Mouse (Mus musculus) hindbrain, postnatal 0 days (tissue): ENCODE data around the gene Map10. TPM values are rescaled to one million over a fixed set of nuclear protein-coding genes. Genes with fewer than 3 reads are reported as not detected.
A peak's percentile ranks its signal among the peaks of the same experiment; 100 is the strongest.

Source experiments
- ATAC-seq: fragments of 200-750 bp; cut with Nextera tagmentation; 2 replicates; pipeline ENCODE4 v1.8.0; 2017; ENCODE audit warnings: mild to moderate bottlenecking, moderate TSS enrichment, moderate library complexity
- DNase-seq: peaks from one replicate; pipeline ENCODE4 v3.0.0-alpha.2; 2015; ENCODE audit warnings: low spot score
- H3K27ac ChIP-seq: fragments of 300-500 bp; sonication (generic); 2 replicates; pipeline ENCODE4 v1.5.1; 2014; ENCODE audit warnings: mild to moderate bottlenecking
- H3K27me3 ChIP-seq: fragments of 300-500 bp; sonication (generic); 2 replicates; pipeline ENCODE4 v1.6.1; 2014; ENCODE audit warnings: low read length, mixed read lengths; ENCODE audit not compliant: insufficient read depth
- H3K36me3 ChIP-seq: fragments of 300-500 bp; sonication (generic); 2 replicates; pipeline ENCODE4 v1.6.1; 2014; ENCODE audit warnings: low read length, mixed read lengths; ENCODE audit not compliant: insufficient read depth
- H3K4me1 ChIP-seq: fragments of 300-500 bp; sonication (generic); 2 replicates; pipeline ENCODE4 v1.6.1; 2014; ENCODE audit warnings: antibody characterized with exemption, low read length, mixed read lengths; ENCODE audit not compliant: insufficient read depth
- H3K4me2 ChIP-seq: fragments of 300-500 bp; sonication (generic); 2 replicates; pipeline ENCODE4 v1.6.1; 2014; ENCODE audit warnings: low read depth, mild to moderate bottlenecking, low read length, moderate library complexity, mixed read lengths
- H3K4me3 ChIP-seq: fragments of 300-500 bp; sonication (generic); 2 replicates; pipeline ENCODE4 v1.5.1; 2014; ENCODE audit warnings: low read length
- H3K9ac ChIP-seq: fragments of 300-500 bp; sonication (generic); replicated peaks from 2 replicates; pipeline ENCODE4 v1.6.1; 2014; ENCODE audit warnings: mild to moderate bottlenecking, low read length, moderate library complexity, mixed read lengths
- H3K9me3 ChIP-seq: fragments of 300-500 bp; sonication (generic); 2 replicates; pipeline ENCODE4 v1.6.1; 2016; ENCODE audit warnings: low read length, mixed read lengths
- CTCF ChIP-seq: IDR thresholded peaks from 2 replicates; pipeline ENCODE4 v1.5.1; 2016; ENCODE audit warnings: antibody characterized with exemption, control low read depth, low read depth
- WGBS: fragments of 180-500 bp; shearing (Covaris S2); extraction: QIAGEN DNeasy Blood & Tissue Kit; methylation state at CpG from one replicate; pipeline ENCODE4 v1.1.7; 2014; 5-methylcytosine and 5-hydroxymethylcytosine counted together
- polyA plus RNA-seq: library from polyadenylated mRNA; unstranded; fragments of >200 nt; fragmentation: Nextera tagmentation; extraction: Ambion mirVana; gene quantifications from 2 replicates; pipeline ENCODE4 v1.2.1, GENCODE M21; 2015
- total RNA-seq: library from RNA; depleted of rRNA; stranded (reverse); fragments of >200 nt; gene quantifications from 2 replicates; pipeline ENCODE4 v1.2.3, GENCODE M21; 2014

Map10 gene
- total and polyA plus RNA-seq, 2 experiments from 2014 or later: 5.5 to 9.7 TPM

DNA sequence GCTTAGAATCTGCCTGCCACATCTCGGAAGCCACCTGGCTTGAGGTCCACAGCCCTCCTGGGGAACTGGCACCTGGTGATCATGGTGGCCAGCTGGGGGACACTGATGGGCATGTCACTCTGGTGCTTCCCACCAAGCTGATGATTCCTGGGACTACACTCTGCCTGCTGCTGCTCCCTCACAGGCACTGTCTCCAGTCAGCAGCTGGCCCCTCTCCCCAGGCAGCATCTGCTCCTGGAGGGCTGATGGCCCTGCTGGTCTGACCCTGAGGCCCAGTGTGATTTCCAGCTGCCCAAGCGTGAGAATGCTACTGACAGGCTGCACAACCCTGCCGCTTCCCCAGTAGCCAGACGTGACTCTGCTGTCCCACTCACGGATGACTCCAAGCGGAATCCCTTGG is 9.2 kb upstream of the Map10 start:
- H3K27me3 ChIP-seq: no peaks in the 10 kb centered on the region
- H3K4me2 ChIP-seq: no peak overlapping the region
- ATAC-seq (peak; percentile 82), DNase-seq (peak; percentile 63)
- no peak overlapping the region for H3K4me3 ChIP-seq
- 58% methylated on average over 6 of the region's 6 CpGs for WGBS
- no peak for TF ChIP-seq CTCF
- H3K27ac ChIP-seq: no peak overlapping the region
- H3K36me3 ChIP-seq: no peaks in the 10 kb centered on the region
- H3K4me1 ChIP-seq: peaks cover 7% of the 10 kb centered on the region; the same call in 1 of the 2 replicates
- no peaks in the 10 kb centered on the region for H3K9me3 ChIP-seq
- H3K9ac ChIP-seq: no peak overlapping the region

GRCm38 (mm10) chr8:125661958-125662668 is 7.5 kb upstream of the Map10 start:
- DNase-seq (no peak), ATAC-seq (no peak)
- Histone ChIP-seq H3K36me3 (no peaks in the 10 kb centered on the region), H3K9ac (no peak overlapping the region), H3K4me1 (peaks cover 7% of the 10 kb centered on the region), H3K4me2 (no peak overlapping the region), H3K27me3 (no peaks in the 10 kb centered on the region), H3K9me3 (no peaks in the 10 kb centered on the region), H3K27ac (no peak overlapping the region), H3K4me3 (no peak overlapping the region)
- TF ChIP-seq CTCF: no peak
- WGBS: 88% methylated on average over 12 of the region's 13 CpGs

- Histone ChIP-seq H3K27ac (no peak overlapping the region), H3K4me1 (peaks cover 7% of the 10 kb centered on the region), H3K27me3 (no peaks in the 10 kb centered on the region), H3K36me3 (no peaks in the 10 kb centered on the region), H3K9ac (no peak overlapping the region), H3K4me2 (no peak overlapping the region), H3K9me3 (no peaks in the 10 kb centered on the region), H3K4me3 (no peak overlapping the region)
- no peak for ATAC-seq
- TF ChIP-seq CTCF: no peak
- no peak for DNase-seq
- 37% methylated on average over 6 of the region's 6 CpGs for WGBS
Observed at GRCm38 (mm10) chr8:125662669-125663048, 7.0 kb upstream of the Map10 start.

GRCm38 (mm10) chr8:125665183-125665875 is 4.3 kb upstream of the Map10 start:
- Histone ChIP-seq H3K36me3 (no peaks in the 10 kb centered on the region), H3K9me3 (no peaks in the 10 kb centered on the region), H3K4me1 (peaks cover 9% of the 10 kb centered on the region), H3K27me3 (no peaks in the 10 kb centered on the region), H3K4me3 (no peak overlapping the region), H3K27ac (no peak overlapping the region), H3K9ac (no peak overlapping the region), H3K4me2 (no peak overlapping the region)
- ATAC-seq (no peak), DNase-seq (no peak)
- no peak for TF ChIP-seq CTCF
- WGBS: 38% methylated on average over 8 of the region's 8 CpGs

DNA sequence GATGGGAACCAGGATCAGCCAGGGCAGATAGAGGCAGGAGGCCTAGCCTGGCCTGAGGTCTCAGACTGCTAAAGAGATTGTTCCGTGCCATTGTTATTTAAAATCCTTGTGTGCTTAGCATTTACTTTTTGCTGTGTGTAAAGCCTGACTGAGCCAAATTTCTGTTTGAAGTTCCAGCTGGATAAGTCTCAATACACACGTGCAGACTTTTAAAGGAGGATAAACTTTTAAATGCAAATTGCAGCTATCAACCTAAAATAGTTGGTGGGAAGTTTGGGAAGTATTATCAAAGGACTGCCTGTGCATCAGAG is 3.8 kb upstream of the Map10 start:
- no peak for ATAC-seq
- H3K27me3 ChIP-seq: no peaks in the 10 kb centered on the region

GRCm38 (mm10) chr8:125666201-125666600 is 3.4 kb upstream of the Map10 start:
- WGBS: 28% methylated on average over 5 of the region's 5 CpGs
- H3K27ac ChIP-seq: no peak overlapping the region
- DNase-seq (no peak), ATAC-seq (no peak)
- no peaks in the 10 kb centered on the region for H3K27me3 ChIP-seq
- no peak overlapping the region for H3K4me2 ChIP-seq
- no peak for TF ChIP-seq CTCF
- H3K36me3 ChIP-seq: no peaks in the 10 kb centered on the region
- peaks cover 6% of the 10 kb centered on the region; the same call in 1 of the 2 replicates for H3K9me3 ChIP-seq
- H3K4me3 ChIP-seq: no peak overlapping the region
- no peak overlapping the region for H3K9ac ChIP-seq
- peaks cover 9% of the 10 kb centered on the region for H3K4me1 ChIP-seq

More for the DNA sequence above, 3.8 kb upstream of the Map10 start:
- no peaks in the 10 kb centered on the region for H3K36me3 ChIP-seq
- DNase-seq: no peak
- H3K9ac ChIP-seq: no peak overlapping the region
- H3K9me3 ChIP-seq: 0 out of 2 replicates have a peak, but pooled peaks cover 2% of the 10 kb centered on the region
- 15% methylated on average over 2 of the region's 2 CpGs for WGBS
- H3K27ac ChIP-seq: no peak overlapping the region
- H3K4me1 ChIP-seq: peaks cover 9% of the 10 kb centered on the region
- H3K4me2 ChIP-seq: no peak overlapping the region
- H3K4me3 ChIP-seq: no peak overlapping the region
- TF ChIP-seq CTCF: no peak

DNA sequence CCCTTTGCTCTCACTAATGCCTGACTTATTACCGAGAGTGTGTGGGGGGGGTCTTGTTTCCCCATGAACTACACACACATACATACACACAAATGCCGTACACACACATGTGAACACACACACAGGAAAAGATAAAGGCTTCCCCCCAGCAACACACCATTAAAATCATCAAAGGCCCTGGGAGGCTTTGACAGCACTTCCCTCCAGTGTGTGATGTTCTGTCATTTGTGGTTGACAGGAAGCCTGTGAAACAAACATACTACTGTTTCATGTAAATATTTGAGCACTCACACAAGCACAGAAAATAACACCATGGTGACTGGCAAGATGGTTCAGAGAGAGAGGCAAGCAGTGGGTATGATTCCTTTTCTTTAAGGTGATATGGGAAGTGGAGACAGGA is 2.4 kb upstream of the Map10 start:
- peaks cover 9% of the 10 kb centered on the region for H3K4me1 ChIP-seq
- H3K9ac ChIP-seq: no peak overlapping the region
- H3K4me2 ChIP-seq: no peak overlapping the region

More for the DNA sequence above, 2.4 kb upstream of the Map10 start:
- H3K27me3 ChIP-seq: no peaks in the 10 kb centered on the region
- DNase-seq (no peak), ATAC-seq (no peak)
- H3K9me3 ChIP-seq: peaks cover 12% of the 10 kb centered on the region; the same call in 1 of the 2 replicates
- no peak for TF ChIP-seq CTCF
- H3K4me3 ChIP-seq: no peak overlapping the region
- WGBS: 80% methylated on average over 2 of the region's 2 CpGs
- no peaks in the 10 kb centered on the region for H3K36me3 ChIP-seq
- H3K27ac ChIP-seq: no peak overlapping the region
